In the genomic region with DNA sequence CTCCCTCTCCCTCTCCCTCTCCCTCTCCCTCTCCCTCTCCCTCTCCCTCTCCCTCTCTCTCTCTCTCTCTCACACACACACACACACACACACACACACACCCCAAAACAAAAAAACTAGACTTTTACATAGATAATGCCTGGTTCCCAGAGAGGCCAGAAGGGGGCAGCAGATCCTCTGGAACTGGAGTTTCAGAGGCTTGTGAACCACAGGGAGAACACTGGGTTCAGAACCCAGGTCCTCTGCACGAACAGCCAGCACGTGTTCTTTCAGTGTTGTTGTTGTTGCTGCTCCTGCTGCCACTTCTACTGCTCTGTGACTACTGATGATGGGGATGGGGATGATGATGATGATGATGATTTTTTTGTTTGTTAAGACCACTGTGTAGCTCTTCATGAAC, we compare ENCODE assay signal across 8 mouse cellular contexts.
A peak's percentile ranks its signal among the peaks of the same experiment; 100 is the strongest.
DNase-seq lines count a peak whose midpoint lies in the region; ATAC-seq and TF ChIP-seq lines count a peak whose summit lies in the region.

No protein-coding gene starts in this region.

- WGBS in hindbrain, embryonic 10.5 days, result 46% methylated on average over 2 of the region's 2 CpGs
- 24% methylated on average over 2 of the region's 2 CpGs for WGBS in hindbrain, embryonic 16.5 days
- WGBS in lung, adult 2 months, result 41% methylated on average over 2 of the region's 2 CpGs

- no peak overlapping the region for H3K4me2 ChIP-seq in hindbrain, embryonic 16.5 days (ENCODE audit: low read length)

- H3K4me3 ChIP-seq in hindbrain, embryonic 10.5 days, result no peak overlapping the region
- no peak overlapping the region for H3K4me3 ChIP-seq in hindbrain, embryonic 16.5 days (ENCODE audit: low read length)
- no peak overlapping the region for H3K4me3 ChIP-seq in lung, adult 2 months (replicated peaks; ENCODE audit: extremely low read depth, low read depth, low read length)

- ATAC-seq in hindbrain, embryonic 16.5 days, result no peak
- no peak for ATAC-seq in inflammation-experienced regulatory T-cells, adult 6 months

- no peak for TF ChIP-seq POLR2A in lung, adult 2 months (IDR thresholded peaks at IDR 0.05; ENCODE audit: borderline replicate concordance, extremely low read depth, low read depth, low read length)

- no peaks in the 10 kb centered on the region for H3K9me3 ChIP-seq in hindbrain, embryonic 10.5 days
- H3K9me3 ChIP-seq in hindbrain, embryonic 16.5 days (ENCODE audit: control insufficient read depth, low read length), result no peaks in the 10 kb centered on the region

- H3K4me1 ChIP-seq in hindbrain, embryonic 10.5 days (replicated peaks), result no peaks in the 10 kb centered on the region
- H3K4me1 ChIP-seq in hindbrain, embryonic 16.5 days (ENCODE audit: control insufficient read depth, insufficient read depth, low read depth, low read length), result no peaks in the 10 kb centered on the region
- no peaks in the 10 kb centered on the region for H3K4me1 ChIP-seq in lung, adult 2 months (ENCODE audit: control insufficient read depth, insufficient read depth, low read length)

- no peak overlapping the region for H3K9ac ChIP-seq in hindbrain, embryonic 16.5 days (ENCODE audit: low read depth, low read length)

- H3K36me3 ChIP-seq in hindbrain, embryonic 10.5 days, result no peaks in the 10 kb centered on the region
- H3K36me3 ChIP-seq in hindbrain, embryonic 16.5 days (ENCODE audit: control insufficient read depth, insufficient read depth, low read length), result no peaks in the 10 kb centered on the region

- no peaks in the 10 kb centered on the region for H3K27me3 ChIP-seq in hindbrain, embryonic 10.5 days (ENCODE audit: insufficient read depth, poor library complexity, severe bottlenecking)
- H3K27me3 ChIP-seq in hindbrain, embryonic 16.5 days (replicated peaks; ENCODE audit: control insufficient read depth, insufficient read depth, low read length), result no peaks in the 10 kb centered on the region

- TF ChIP-seq CTCF in lung, adult 2 months (IDR thresholded peaks at IDR 0.05; ENCODE audit: insufficient read depth, low read length), result peak; percentile 30; the same call in 1 of the 2 replicates

- DNase-seq in hindbrain, embryonic 10.5 days (ENCODE audit: low spot score), result peak; percentile 26
- peak; percentile 22 for DNase-seq in urinary bladder, postnatal 14 days (ENCODE audit: low spot score)
- no peak for DNase-seq in urinary bladder, adult 18-20 months (ENCODE audit: low spot score in 2 of 2)
- peak; percentile 9 for DNase-seq in c-Kit-positive CD71-positive TER-119-positive erythroid progenitor cells, embryonic 14.5 days (ENCODE audit: low spot score)
- peak; percentile 6 for DNase-seq in lung, adult 2 months
- DNase-seq in thymus, postnatal 36 days, result peak; percentile 7 to 15

- H3K27ac ChIP-seq in hindbrain, embryonic 10.5 days, result no peak overlapping the region
- H3K27ac ChIP-seq in hindbrain, embryonic 16.5 days (ENCODE audit: low read depth, low read length), result no peak overlapping the region

Comparison
In these comparisons a context has a peak if more than half of its experiments do, and no peak if none do; other contexts are left out.
1. DNase-seq: peak in hindbrain, embryonic 10.5 days (single experiment), urinary bladder, postnatal 14 days (single experiment), c-Kit-positive CD71-positive TER-119-positive erythroid progenitor cells, embryonic 14.5 days (single experiment), lung, adult 2 months (single experiment) and thymus, postnatal 36 days (2 of 2); none in urinary bladder, adult 18-20 months (0 of 2).